Mouse (Mus musculus) ovary, adult 10 weeks (tissue): ENCODE measurements around the gene Zfp973. TPM values are rescaled to one million over a fixed set of nuclear protein-coding genes. Genes with fewer than 3 reads are reported as not detected.

Source experiments
- polyA plus RNA-seq: library from polyadenylated mRNA; stranded (reverse); fragments of 350-450 nt; fragmentation: Illumina TruSeq; extraction: RNeasy Lipid Tissue Mini Kit (QIAGEN cat#74804); gene quantifications from one replicate; pipeline ENCODE4 v1.2.3, GENCODE M21; 2014

The Zfp973 gene
- polyA plus RNA-seq, result 68.1 TPM

GRCm38 (mm10) chr2:176670222-176670621 lies at the start of gene Zfp973:
TSS of gene Zfp973 (plus strand) at chr2:176670522.

GRCm38 (mm10) chr2:176636244-176636643 lies 34.1 kb upstream of the Zfp973 start, which contains the start of gene Gm14308:
TSS of gene Gm14308 (minus strand) at chr2:176636344.

GRCm38 (mm10) chr2:176708051-176708450 lies 37.7 kb downstream of the Zfp973 start, which contains the start of gene Gm14305:
TSS of gene Gm14305 (plus strand) at chr2:176708328.

Other genes with a start within 250 kb of the Zfp973 start
- gene Gm14435, start 246.9 kb upstream of the Zfp973 start, polyA plus RNA-seq, result 10.9 TPM
- 18.9 TPM for gene Gm14434, start 183.7 kb upstream of the Zfp973 start, polyA plus RNA-seq
- gene Zfp967, start 149.5 kb upstream of the Zfp973 start, polyA plus RNA-seq, result not detected
- 30.0 TPM for gene Gm14308, start 34.2 kb upstream of the Zfp973 start, polyA plus RNA-seq
- 165 TPM for gene Gm14305, start 37.8 kb downstream of the Zfp973 start, polyA plus RNA-seq
- gene Gm14295, start 128.1 kb downstream of the Zfp973 start, polyA plus RNA-seq, result 60.0 TPM
- gene Gm14408, start 160.6 kb downstream of the Zfp973 start, polyA plus RNA-seq, result not detected